ENCODE assay signal across 8 mouse cellular contexts in genomic region chr7:80026118-80026989, GRCm38 (mm10). TPM values are rescaled to one million over a fixed set of nuclear protein-coding genes. Genes with fewer than 3 reads are reported as not detected.
A peak's percentile ranks its signal among the peaks of the same experiment; 100 is the strongest.
DNase-seq lines count a peak whose midpoint lies in the region; ATAC-seq and TF ChIP-seq lines count a peak whose summit lies in the region.

No protein-coding gene starts in this region.

- peaks cover 5% of the 10 kb centered on the region; the same call in 1 of the 2 replicates for H3K36me3 ChIP-seq in forebrain, embryonic 13.5 days (ENCODE audit: poor library complexity, severe bottlenecking)
- no peaks in the 10 kb centered on the region for H3K36me3 ChIP-seq in hindbrain, embryonic 12.5 days

- H3K27ac ChIP-seq in bone marrow macrophage, adult 2 months (ENCODE audit: insufficient read depth, low read depth, low read length) = peak overlapping the region; percentile 96
- peak overlapping the region; percentile 97 for H3K27ac ChIP-seq in forebrain, embryonic 13.5 days
- peak overlapping the region; percentile 96 for H3K27ac ChIP-seq in hindbrain, embryonic 12.5 days

- intact Hi-C loops in left cerebral cortex, postnatal 14 days (cut with DNase I) = loop anchor here (5.0 kb wide), 1 partner anchor 51 kb away; no protein-coding TSS in a partner anchor

- peak overlapping the region; percentile 93 for H3K9ac ChIP-seq in forebrain, embryonic 13.5 days
- H3K9ac ChIP-seq in hindbrain, embryonic 12.5 days = peak overlapping the region; percentile 98

- peak overlapping the region; percentile 67 for H3K4me3 ChIP-seq in bone marrow macrophage, adult 2 months (ENCODE audit: insufficient read depth, low read length)
- peak overlapping the region; percentile 82 for H3K4me3 ChIP-seq in forebrain, embryonic 13.5 days
- H3K4me3 ChIP-seq in hindbrain, embryonic 12.5 days = peak overlapping the region; percentile 85

- H3K9me3 ChIP-seq in forebrain, embryonic 13.5 days (replicated peaks) = no peaks in the 10 kb centered on the region; the same call in 1 of the 2 replicates
- no peaks in the 10 kb centered on the region for H3K9me3 ChIP-seq in hindbrain, embryonic 12.5 days (replicated peaks)

- 0 out of 2 replicates have a peak, but pooled peaks have one; percentile 43 for ATAC-seq in cerebellum, adult (ENCODE audit: insufficient number of reproducible peaks, low FRiP score, low TSS enrichment)
- peak; percentile 66 for ATAC-seq in forebrain, embryonic 13.5 days
- ATAC-seq in hindbrain, embryonic 12.5 days (ENCODE audit: low FRiP score) = peak; percentile 20

- WGBS in forebrain, embryonic 13.5 days = 0% methylated on average over 2 of the region's 59 CpGs
- WGBS in hindbrain, embryonic 12.5 days = 1% methylated on average over 23 of the region's 59 CpGs

- DNase-seq in cerebellum, adult 11 months = no peak
- peak; percentile 40 to 53 for DNase-seq in left cerebral cortex, postnatal 14 days (ENCODE audit: low spot score in 2 of 2)
- peak; percentile 82 for DNase-seq in mesoderm, embryonic 11.5 days (ENCODE audit: low read depth, low spot score)
- DNase-seq in spleen, postnatal 36 days (ENCODE audit: low spot score in 2 of 2) = peak; percentile 44 to 64

- H3K27me3 ChIP-seq in forebrain, embryonic 13.5 days = no peaks in the 10 kb centered on the region
- no peaks in the 10 kb centered on the region for H3K27me3 ChIP-seq in hindbrain, embryonic 12.5 days

- H3K4me1 ChIP-seq in bone marrow macrophage, adult 2 months (ENCODE audit: control insufficient read depth, insufficient read depth, low read length) = peaks cover 41% of the 10 kb centered on the region
- H3K4me1 ChIP-seq in forebrain, embryonic 13.5 days = peaks cover 47% of the 10 kb centered on the region
- peaks cover 41% of the 10 kb centered on the region for H3K4me1 ChIP-seq in hindbrain, embryonic 12.5 days

- no peak for TF ChIP-seq POLR2A in bone marrow macrophage, adult 2 months (IDR thresholded peaks at IDR 0.05; ENCODE audit: borderline replicate concordance, low read depth, low read length)

- no peak for TF ChIP-seq CTCF in bone marrow macrophage, adult 2 months (IDR thresholded peaks at IDR 0.05; ENCODE audit: low read depth, low read length)

- H3K4me2 ChIP-seq in forebrain, embryonic 13.5 days = peak overlapping the region; percentile 89
- H3K4me2 ChIP-seq in hindbrain, embryonic 12.5 days (replicated peaks) = peak overlapping the region; percentile 88

RNA-seq across cellular contexts. Expression of gene Zfp710, which starts 1.7 kb away (rescaled TPM):
- polyA plus RNA-seq in bone marrow macrophage, adult 2 months (2012; ENCODE audit: insufficient read depth, insufficient read length, missing spikeins) = 125 and 138 TPM in 2 replicates
- 20.6 and 23.1 TPM in 2 replicates for polyA plus RNA-seq in forebrain, embryonic 13.5 days (2015; fragmentation: Nextera tagmentation; extraction: Ambion mirVana)
- polyA plus RNA-seq in hindbrain, embryonic 12.5 days (2016; fragmentation: Nextera tagmentation; extraction: Ambion mirVana) = 26.0 and 26.4 TPM in 2 replicates
- 10 to 100 TPM; 15.7 to 16.0 TPM for total RNA-seq in left cerebral cortex, postnatal 14 days (2021)
